Mouse (Mus musculus): ENCODE measurements around the gene Mfsd13b.

Gene Mfsd13b

DNA sequence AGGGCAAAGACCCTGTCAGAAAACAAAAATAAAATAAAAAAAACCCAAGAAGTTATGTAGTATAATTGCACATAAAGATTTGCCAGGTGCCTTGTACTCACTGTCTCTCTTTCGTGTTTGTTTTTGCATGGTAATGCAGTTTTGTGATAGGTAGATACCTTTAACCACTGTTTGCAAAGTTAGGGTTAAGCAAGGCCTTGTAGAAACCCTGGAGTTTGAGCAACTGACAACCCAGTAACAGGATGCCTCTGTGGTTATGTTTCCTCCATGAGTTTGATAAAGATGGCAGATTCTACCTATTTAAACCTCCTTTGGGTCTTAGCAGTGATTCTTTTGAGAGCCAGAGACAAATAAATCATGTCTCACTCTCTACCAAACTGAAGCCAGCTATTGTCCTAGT lies 61.2 kb downstream of the Mfsd13b start:
- no peak for DNase-seq (ENCODE audit: low spot score in 2 of 2)

DNA sequence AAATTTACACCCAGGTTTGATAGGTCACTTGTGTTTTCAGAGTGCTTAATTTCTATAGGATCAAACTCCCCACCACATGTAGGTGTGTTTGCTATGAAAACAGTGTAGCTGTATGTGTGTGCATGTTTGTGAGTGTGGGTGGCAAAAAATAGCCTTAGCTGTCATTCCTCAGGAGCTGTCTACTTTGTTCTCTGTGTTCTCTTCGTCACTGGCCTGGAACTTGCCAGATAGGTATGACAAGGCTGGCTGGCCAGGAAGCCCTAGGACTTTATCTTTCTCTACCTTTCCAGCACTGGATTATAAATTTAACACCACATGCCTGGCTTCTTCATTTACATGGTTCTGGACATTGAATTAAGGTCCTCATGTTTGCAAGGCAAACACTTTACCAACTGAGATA lies 61.9 kb downstream of the Mfsd13b start:
- no peak for DNase-seq (ENCODE audit: low spot score in 2 of 2)

DNA sequence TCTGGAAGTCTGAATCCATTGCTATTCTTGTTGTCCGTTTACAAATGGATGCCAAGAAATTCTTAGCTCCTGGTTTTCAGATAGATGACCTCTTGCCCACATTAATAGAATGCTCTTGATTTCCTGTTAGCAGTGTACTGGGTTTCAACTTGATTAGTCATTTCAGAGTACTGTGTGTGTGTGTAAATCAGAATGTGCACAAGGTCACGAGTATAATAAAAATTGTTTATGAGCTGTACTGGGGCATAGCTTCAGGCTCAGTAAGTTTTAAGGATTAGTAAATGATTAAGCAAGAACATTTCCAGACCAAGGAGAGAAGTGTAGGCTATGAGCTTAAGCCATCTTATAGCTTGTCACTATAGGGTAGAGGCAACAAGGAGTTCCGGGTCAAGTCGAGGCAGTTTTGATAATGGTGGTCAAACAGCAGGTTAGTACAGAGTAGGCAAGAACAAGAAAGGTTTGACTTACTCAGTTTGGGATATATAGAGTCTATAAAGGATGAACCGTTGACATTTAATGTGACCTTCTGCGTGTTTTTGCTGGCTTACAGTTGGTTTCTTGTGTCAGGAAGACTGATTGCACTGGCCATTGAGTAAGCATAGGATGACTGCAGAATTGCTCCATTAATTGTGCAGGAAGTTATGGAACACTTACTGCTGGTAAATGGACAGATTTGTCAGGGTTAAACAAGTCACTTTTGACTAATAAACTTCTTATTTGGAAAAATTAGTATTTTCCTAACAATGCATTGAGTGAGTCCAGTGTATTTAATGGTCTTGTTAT lies 63.6 kb downstream of the Mfsd13b start:
- DNase-seq (ENCODE audit: low spot score in 2 of 2) = no peak

DNA sequence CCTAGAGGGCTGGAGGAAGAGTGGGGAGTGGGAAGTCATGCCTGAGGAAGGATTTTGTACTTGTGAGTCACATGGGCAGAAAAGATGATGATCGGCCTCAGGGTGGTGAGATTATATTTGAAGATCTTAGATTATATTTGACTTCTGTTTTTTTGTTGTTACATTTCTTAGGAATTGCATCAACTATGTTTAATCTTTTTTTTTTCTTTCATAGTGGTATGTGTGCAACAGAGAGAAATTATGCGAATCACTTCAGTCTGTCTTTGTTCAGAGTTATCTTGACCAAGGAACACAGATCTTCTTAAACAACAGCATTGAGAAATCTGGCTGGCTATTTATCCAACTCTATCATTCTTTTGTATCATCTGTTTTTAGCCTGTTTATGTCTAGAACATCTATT lies 65.3 kb downstream of the Mfsd13b start:
- no peak for DNase-seq (ENCODE audit: low spot score in 2 of 2)

DNA sequence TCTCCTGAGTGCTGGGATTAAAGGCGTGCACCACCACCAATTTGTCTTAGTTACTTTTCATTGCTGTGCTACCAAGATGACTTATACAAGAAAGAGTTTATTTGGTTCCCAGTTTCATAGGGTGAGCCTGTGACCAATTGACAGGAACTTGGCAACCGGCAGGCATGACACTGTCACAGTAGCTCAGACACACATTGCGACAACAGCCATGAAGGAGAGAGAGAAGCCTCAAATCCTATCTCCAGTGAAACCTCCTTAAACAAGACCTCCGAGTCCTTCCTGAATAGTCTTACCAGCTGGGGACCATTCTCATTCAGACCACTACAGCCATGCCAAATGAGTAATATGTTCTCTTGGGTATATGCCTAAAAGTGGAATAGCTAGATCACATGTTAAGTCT lies 70.8 kb downstream of the Mfsd13b start:
- no peak for DNase-seq (ENCODE audit: low spot score in 2 of 2)

DNA sequence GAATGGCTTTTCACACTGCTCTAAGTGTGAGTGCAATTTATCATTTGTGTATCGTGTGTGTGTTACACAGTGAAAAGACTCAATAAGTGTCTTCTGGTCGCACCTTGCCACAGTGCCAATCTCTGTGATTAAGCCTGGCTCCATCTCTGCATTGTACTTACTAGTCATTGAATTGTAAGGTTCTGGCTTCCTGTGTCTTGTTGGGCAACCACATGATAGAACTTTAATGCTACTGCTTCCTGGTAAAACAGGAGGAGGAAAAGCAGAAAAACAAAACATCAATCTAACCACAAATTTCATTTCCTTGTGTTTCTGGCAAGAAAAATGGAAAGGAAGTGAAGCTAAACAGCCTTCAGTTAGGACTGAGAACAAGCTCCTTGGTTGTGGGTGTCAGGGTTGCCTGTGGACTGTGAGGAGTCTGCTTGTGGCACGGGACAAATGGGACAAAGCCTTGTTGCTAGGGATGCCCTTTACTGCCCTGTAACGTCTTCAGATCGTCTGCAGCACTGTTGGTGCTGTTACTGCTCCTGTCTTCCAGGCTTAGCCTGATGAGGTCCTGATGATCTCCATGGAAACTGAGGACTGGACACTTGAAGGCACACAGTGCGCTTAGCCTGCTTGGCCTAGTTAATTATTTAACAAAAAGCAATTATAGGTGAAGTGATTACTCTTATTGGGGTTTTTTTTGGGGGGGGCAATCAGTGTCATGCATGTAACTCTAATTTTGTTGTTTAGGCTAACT lies 77.3 kb downstream of the Mfsd13b start:
- DNase-seq (ENCODE audit: low spot score in 2 of 2) = no peak

DNA sequence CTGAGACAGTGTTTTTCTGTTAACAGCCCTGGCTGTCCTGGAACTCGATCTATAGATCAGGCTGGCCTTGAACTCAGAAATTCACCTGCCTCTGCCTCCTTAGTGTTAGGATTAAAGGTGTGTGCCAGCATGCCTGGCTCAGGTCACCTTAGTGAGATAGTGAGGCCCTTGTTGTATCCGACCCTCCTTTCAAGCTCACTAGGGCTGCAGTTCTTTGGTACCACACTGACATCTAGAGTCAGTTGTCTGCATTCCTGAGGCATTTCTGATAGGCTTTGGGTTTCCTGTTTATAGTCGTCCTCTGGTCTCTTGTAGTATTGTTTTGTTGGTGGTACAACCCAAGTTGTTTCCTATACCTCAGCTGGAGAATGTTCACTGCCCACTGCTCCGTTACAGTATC lies 82.0 kb downstream of the Mfsd13b start:
- peak in 1 of 2 experiments; percentile 21 for DNase-seq (ENCODE audit: low spot score in 2 of 2)
